ENCODE assay signal across 9 mouse cellular contexts in the genomic region with DNA sequence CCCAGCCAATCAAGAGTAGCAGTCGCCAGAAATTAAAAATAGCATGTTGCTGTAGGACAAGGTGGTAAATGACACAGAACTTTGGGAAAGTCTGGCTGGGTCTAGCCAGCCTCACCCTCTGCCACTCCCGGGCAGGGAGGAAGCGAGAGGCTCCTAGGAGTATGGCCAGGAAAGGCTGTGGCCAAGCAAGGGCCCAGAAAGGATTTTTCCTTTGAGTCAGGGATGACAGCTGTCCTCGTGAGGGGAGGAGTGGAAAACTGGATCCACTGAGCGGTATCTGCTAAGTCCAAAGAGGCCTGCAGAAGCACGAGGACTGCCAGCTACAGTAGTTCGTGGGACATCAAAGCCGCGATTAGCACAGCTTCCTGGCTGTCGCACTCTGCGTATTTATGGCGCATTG.
DNase-seq lines count a peak whose midpoint lies in the region; ATAC-seq and TF ChIP-seq lines count a peak whose summit lies in the region.
"Had no signal": no experiment of that assay in that cellular context is flagged by ENCODE, and none has a peak within 500 bp of the region (broad histone marks: within the 10 kb centered on the region; RNA-seq: fewer than 3 reads in every experiment).

No protein-coding gene starts in this region.

- H3K4me2 ChIP-seq in kidney, embryonic 16.5 days (replicated peaks; ENCODE audit: low read depth, low read length), result no peak overlapping the region
- H3K4me2 ChIP-seq in heart, postnatal 0 days (ENCODE audit: low read depth, low read length), result peak overlapping the region; percentile 14; the same call in 1 of the 2 replicates
- H3K4me2 ChIP-seq: heart, embryonic 13.5 days had no signal

- peaks cover 10% of the 10 kb centered on the region; the same call in 1 of the 2 replicates for H3K4me1 ChIP-seq in kidney, embryonic 16.5 days (ENCODE audit: insufficient read depth, low read length)
- peaks cover 22% of the 10 kb centered on the region for H3K4me1 ChIP-seq in heart, postnatal 0 days (ENCODE audit: control insufficient read depth, insufficient read depth)

- H3K27ac ChIP-seq in kidney, embryonic 16.5 days (ENCODE audit: low read length), result no peak overlapping the region
- H3K27ac ChIP-seq in heart, postnatal 0 days (ENCODE audit: low read depth), result peak overlapping the region; percentile 63
- H3K27ac ChIP-seq: heart, embryonic 13.5 days had no signal

- H3K4me3 ChIP-seq in kidney, embryonic 16.5 days (ENCODE audit: low read length), result no peak overlapping the region
- H3K4me3 ChIP-seq in heart, postnatal 0 days (ENCODE audit: low read depth, low read length), result no peak overlapping the region
- H3K4me3 ChIP-seq: heart, embryonic 13.5 days had no signal

- WGBS in kidney, embryonic 16.5 days, result 73% methylated on average over 12 of the region's 12 CpGs
- 54% methylated on average over 12 of the region's 12 CpGs for WGBS in heart, postnatal 0 days

- H3K36me3 ChIP-seq in kidney, embryonic 16.5 days (ENCODE audit: insufficient read depth, low read length), result no peaks in the 10 kb centered on the region
- H3K36me3 ChIP-seq in heart, postnatal 0 days (replicated peaks; ENCODE audit: control insufficient read depth, insufficient read depth, low read length), result no peaks in the 10 kb centered on the region
- H3K36me3 ChIP-seq: heart, embryonic 13.5 days had no signal

- TF ChIP-seq EP300 in heart, postnatal 0 days (IDR thresholded peaks at IDR 0.05; ENCODE audit: low read depth), result no peak

- no peak for ATAC-seq in kidney, embryonic 16.5 days (ENCODE audit: low FRiP score, low TSS enrichment)
- ATAC-seq in heart, postnatal 0 days (ENCODE audit: insufficient read depth, low read depth), result peak; percentile 34
- no peak for ATAC-seq in megakaryocyte progenitor cell, adult 5-6 weeks (replicated peaks; ENCODE audit: poor library complexity)

- H3K9ac ChIP-seq in kidney, embryonic 16.5 days (replicated peaks; ENCODE audit: low read length), result no peak overlapping the region
- no peak overlapping the region for H3K9ac ChIP-seq in heart, postnatal 0 days (replicated peaks; ENCODE audit: low read depth, low read length)
- H3K9ac ChIP-seq: heart, embryonic 13.5 days had no signal

- H3K9me3 ChIP-seq in kidney, embryonic 16.5 days (ENCODE audit: low read length), result no peaks in the 10 kb centered on the region
- no peaks in the 10 kb centered on the region for H3K9me3 ChIP-seq in heart, postnatal 0 days (replicated peaks; ENCODE audit: control insufficient read depth, low read length)
- H3K9me3 ChIP-seq: heart, embryonic 13.5 days had no signal

- peak; percentile 23 for DNase-seq in kidney, adult 11 months
- peak; percentile 44 for DNase-seq in gastrocnemius, postnatal 10 days
- DNase-seq in heart, postnatal 0 days (ENCODE audit: low spot score), result no peak
- DNase-seq in lung, postnatal 36 days, result peak; percentile 51
- no peak for DNase-seq in left cerebral cortex, adult 9 months (ENCODE audit: low spot score in 2 of 2)
- DNase-seq in ovary, postnatal 36 days (ENCODE audit: low spot score), result no peak

- H3K27me3 ChIP-seq in kidney, embryonic 16.5 days (ENCODE audit: insufficient read depth, low read length), result no peaks in the 10 kb centered on the region
- H3K27me3 ChIP-seq in heart, postnatal 0 days (ENCODE audit: control insufficient read depth, insufficient read depth, low read length), result no peaks in the 10 kb centered on the region
- H3K27me3 ChIP-seq: heart, embryonic 13.5 days had no signal

- no peak for TF ChIP-seq CTCF in heart, postnatal 0 days (IDR thresholded peaks at IDR 0.05; ENCODE audit: low read depth)

Comparison
In these comparisons a context has a peak if more than half of its experiments do, and no peak if none do; other contexts are left out.
1. DNase-seq: peak in kidney, adult 11 months (single experiment), gastrocnemius, postnatal 10 days (single experiment) and lung, postnatal 36 days (single experiment); none in heart, postnatal 0 days (single experiment), left cerebral cortex, adult 9 months (0 of 2) and ovary, postnatal 36 days (single experiment).